Comparison of ENCODE assay signal across 16 mouse cellular contexts in genomic region chr13:99466064-99466463, GRCm38 (mm10). TPM values are rescaled to one million over a fixed set of nuclear protein-coding genes. Genes with fewer than 3 reads are reported as not detected.
DNase-seq lines count a peak whose midpoint lies in the region; ATAC-seq lines count a peak whose summit lies in the region.
"Had no signal": no experiment of that assay in that cellular context is flagged by ENCODE, and none has a peak within 500 bp of the region (broad histone marks: within the 10 kb centered on the region; RNA-seq: fewer than 3 reads in every experiment).

No protein-coding gene starts in this region.

- no peaks in the 10 kb centered on the region for H3K27me3 ChIP-seq in midbrain, embryonic 10.5 days (ENCODE audit: low read depth, poor library complexity, severe bottlenecking)
- no peaks in the 10 kb centered on the region for H3K27me3 ChIP-seq in midbrain, embryonic 14.5 days (ENCODE audit: control insufficient read depth, insufficient read depth, low read length)
- no peaks in the 10 kb centered on the region for H3K27me3 ChIP-seq in hindbrain, embryonic 16.5 days (replicated peaks; ENCODE audit: control insufficient read depth, insufficient read depth, low read length)
- H3K27me3 ChIP-seq: embryonic facial prominence, embryonic 13.5 days; heart, embryonic 13.5 days; stomach, embryonic 15.5 days had no signal

- peaks cover 67% of the 10 kb centered on the region for H3K4me1 ChIP-seq in midbrain, embryonic 10.5 days
- H3K4me1 ChIP-seq in midbrain, embryonic 14.5 days (ENCODE audit: control insufficient read depth, insufficient read depth, low read length), result peaks cover 42% of the 10 kb centered on the region
- H3K4me1 ChIP-seq in hindbrain, embryonic 16.5 days (ENCODE audit: control insufficient read depth, insufficient read depth, low read depth, low read length), result peaks cover 22% of the 10 kb centered on the region
- H3K4me1 ChIP-seq: stomach, embryonic 15.5 days had no signal

- WGBS in midbrain, embryonic 10.5 days, result 47% methylated on average over 2 of the region's 2 CpGs
- 39% methylated on average over 2 of the region's 2 CpGs for whole genome bisulfite sequencing in midbrain, embryonic 14.5 days
- WGBS in hindbrain, embryonic 16.5 days, result 38% methylated on average over 2 of the region's 2 CpGs

- H3K4me2 ChIP-seq in midbrain, embryonic 14.5 days (ENCODE audit: low read length), result no peak overlapping the region
- H3K4me2 ChIP-seq in hindbrain, embryonic 16.5 days (ENCODE audit: low read length), result no peak overlapping the region
- H3K4me2 ChIP-seq: embryonic facial prominence, embryonic 13.5 days; heart, embryonic 13.5 days; stomach, embryonic 15.5 days had no signal

- DNase-seq in embryo, embryonic 10.5 days (ENCODE audit: low spot score), result peak; percentile 53
- no peak for DNase-seq in embryo, embryonic 11 days
- no peak for DNase-seq in midbrain, embryonic 10.5 days (ENCODE audit: low spot score)
- no peak for DNase-seq in midbrain, embryonic 14.5 days
- peak; percentile 67 for DNase-seq in retina, postnatal 1 day
- DNase-seq in adrenal gland, postnatal 25 days, result no peak
- DNase-seq in heart, adult 11 months, result no peak
- DNase-seq: cerebellum, adult 9-10 months; gastrocnemius, postnatal 36 days; kidney, adult 9 months; lung, postnatal 10 days; thymus, postnatal 14 days had no signal

- peak overlapping the region; percentile 71 for H3K27ac ChIP-seq in midbrain, embryonic 10.5 days (replicated peaks)
- no peak overlapping the region for H3K27ac ChIP-seq in midbrain, embryonic 14.5 days (replicated peaks; ENCODE audit: low read depth, low read length)
- H3K27ac ChIP-seq in hindbrain, embryonic 16.5 days (ENCODE audit: low read depth, low read length), result no peak overlapping the region
- H3K27ac ChIP-seq: embryonic facial prominence, embryonic 13.5 days; heart, embryonic 13.5 days; stomach, embryonic 15.5 days had no signal

- H3K9ac ChIP-seq in midbrain, embryonic 14.5 days (replicated peaks; ENCODE audit: low read length), result no peak overlapping the region
- H3K9ac ChIP-seq in hindbrain, embryonic 16.5 days (ENCODE audit: low read depth, low read length), result no peak overlapping the region
- H3K9ac ChIP-seq: embryonic facial prominence, embryonic 13.5 days; heart, embryonic 13.5 days; stomach, embryonic 15.5 days had no signal

- H3K9me3 ChIP-seq in midbrain, embryonic 10.5 days (replicated peaks), result no peaks in the 10 kb centered on the region
- H3K9me3 ChIP-seq in midbrain, embryonic 14.5 days (ENCODE audit: control insufficient read depth, low read length), result no peaks in the 10 kb centered on the region
- no peaks in the 10 kb centered on the region for H3K9me3 ChIP-seq in hindbrain, embryonic 16.5 days (ENCODE audit: control insufficient read depth, low read length)
- H3K9me3 ChIP-seq: embryonic facial prominence, embryonic 13.5 days; heart, embryonic 13.5 days; stomach, embryonic 15.5 days had no signal

- no peak overlapping the region for H3K4me3 ChIP-seq in midbrain, embryonic 10.5 days
- no peak overlapping the region for H3K4me3 ChIP-seq in midbrain, embryonic 14.5 days (replicated peaks; ENCODE audit: low read depth, low read length)
- H3K4me3 ChIP-seq in hindbrain, embryonic 16.5 days (ENCODE audit: low read length), result no peak overlapping the region
- H3K4me3 ChIP-seq: embryonic facial prominence, embryonic 13.5 days; heart, embryonic 13.5 days; stomach, embryonic 15.5 days had no signal

- ATAC-seq in midbrain, embryonic 14.5 days (ENCODE audit: low FRiP score, low TSS enrichment), result no peak
- ATAC-seq in hindbrain, embryonic 16.5 days, result peak; percentile 59; the same call in 1 of the 2 replicates

- H3K36me3 ChIP-seq in midbrain, embryonic 10.5 days, result peaks cover 56% of the 10 kb centered on the region
- peaks cover 3% of the 10 kb centered on the region; the same call in 1 of the 2 replicates for H3K36me3 ChIP-seq in midbrain, embryonic 14.5 days (ENCODE audit: control insufficient read depth, insufficient read depth, low read length)
- H3K36me3 ChIP-seq in hindbrain, embryonic 16.5 days (ENCODE audit: control insufficient read depth, insufficient read depth, low read length), result 0 out of 2 replicates have a peak, but pooled peaks cover 4% of the 10 kb centered on the region
- H3K36me3 ChIP-seq: stomach, embryonic 15.5 days had no signal

RNA-seq across cellular contexts. Expression of gene Map1b, which starts 50.3 kb away (rescaled TPM):
- polyA plus RNA-seq in midbrain, embryonic 10.5 days (2016; fragmentation: Nextera tagmentation; extraction: Ambion mirVana), result 665 and 916 TPM in 2 replicates
- polyA plus RNA-seq in midbrain, embryonic 14.5 days (2014; fragmentation: Nextera tagmentation; extraction: Ambion mirVana), result 2,111 and 2,470 TPM in 2 replicates
- 1,907 and 2,195 TPM in 2 replicates for polyA plus RNA-seq in hindbrain, embryonic 16.5 days (2015; fragmentation: Nextera tagmentation; extraction: Ambion mirVana)
- 69.6 and 75.6 TPM in 2 replicates for total RNA-seq in adrenal gland, postnatal 25 days (2021)

Comparison
In these comparisons a context has a peak if more than half of its experiments do, and no peak if none do; other contexts are left out.
1. DNase-seq: peak in embryo, embryonic 10.5 days (single experiment) and retina, postnatal 1 day (single experiment); none in embryo, embryonic 11 days (single experiment), midbrain, embryonic 10.5 days (single experiment), midbrain, embryonic 14.5 days (single experiment), adrenal gland, postnatal 25 days (single experiment) and heart, adult 11 months (single experiment).